Mouse (Mus musculus): ENCODE measurements around the gene Uts2. TPM values are rescaled to one million over a fixed set of nuclear protein-coding genes. Genes with fewer than 3 reads are reported as not detected.
A peak's percentile ranks its signal among the peaks of the same experiment; 100 is the strongest.
"Not testable (repeated sequence)": the region's sequence is repeated elsewhere in the genome, so short reads cannot be mapped to it uniquely, and the experiment has no call there.

Uts2 gene
- total RNA-seq, 2 experiments from 2014 or later, result not detected

DNA sequence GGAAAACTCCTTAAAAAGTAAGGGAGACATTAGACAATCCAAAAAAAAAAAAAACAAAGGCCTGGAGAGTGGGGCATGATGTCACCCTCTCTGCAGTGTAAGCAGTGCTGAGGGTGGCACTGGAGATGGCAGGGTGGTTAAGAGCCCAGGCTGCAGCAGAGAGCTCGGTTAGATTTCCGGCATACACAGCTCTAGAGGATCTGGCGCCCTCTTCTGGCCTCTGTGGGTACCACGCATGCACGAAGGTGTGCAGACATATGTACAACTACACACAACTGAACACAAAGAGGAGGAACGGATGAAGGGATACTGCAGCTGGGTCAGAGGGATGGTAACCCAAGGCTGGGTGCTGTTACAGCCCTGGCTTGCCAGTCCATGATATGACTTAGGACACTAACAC lies 10.0 kb downstream of the Uts2 start:
- ATAC-seq (replicated peaks; ENCODE audit: low FRiP score, low TSS enrichment, poor library complexity, severe bottlenecking), result peak; percentile 87

DNA sequence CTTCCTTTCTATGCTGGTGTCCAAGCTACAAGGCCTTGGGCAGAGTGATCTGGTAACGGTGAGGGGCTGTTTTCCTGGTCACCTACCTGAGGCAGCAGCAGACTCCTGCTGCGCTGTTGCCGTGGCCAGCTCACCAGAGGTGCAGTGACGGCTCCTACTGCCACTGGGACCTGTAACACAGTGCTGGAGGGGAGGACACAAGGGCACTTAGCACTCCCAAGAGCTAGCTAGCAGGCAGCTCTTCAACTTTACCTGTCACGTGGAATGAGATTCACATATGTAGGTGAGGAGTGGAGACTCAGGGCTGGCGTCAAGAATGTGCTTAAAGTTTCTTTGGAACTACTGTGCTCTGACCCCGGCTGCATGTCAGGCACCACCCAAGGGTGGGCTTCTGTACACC lies 13.4 kb downstream of the Uts2 start:
- ATAC-seq (replicated peaks; ENCODE audit: low FRiP score, low TSS enrichment, poor library complexity, severe bottlenecking), result no peak

DNA sequence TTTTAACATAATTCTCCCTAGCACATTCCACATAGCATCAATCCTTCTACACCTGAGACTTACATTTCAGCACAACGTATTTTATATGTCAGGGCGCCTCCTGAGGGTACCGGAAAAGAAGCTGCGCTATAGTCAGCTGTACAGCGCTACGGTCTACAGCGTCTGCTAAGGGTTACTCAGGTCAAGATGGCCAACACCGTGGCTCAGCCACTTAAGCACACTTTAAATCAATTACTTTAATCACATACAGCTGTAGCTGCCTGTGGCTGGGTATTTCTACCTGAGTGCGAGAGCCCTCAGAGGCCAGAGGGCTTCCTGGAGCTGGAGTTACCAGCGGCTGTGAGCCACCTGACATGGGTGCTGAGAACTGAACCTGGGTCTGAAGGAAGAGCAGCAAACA lies 19.0 kb downstream of the Uts2 start:
- no peak for ATAC-seq (replicated peaks; ENCODE audit: low FRiP score, low TSS enrichment, poor library complexity, severe bottlenecking)

DNA sequence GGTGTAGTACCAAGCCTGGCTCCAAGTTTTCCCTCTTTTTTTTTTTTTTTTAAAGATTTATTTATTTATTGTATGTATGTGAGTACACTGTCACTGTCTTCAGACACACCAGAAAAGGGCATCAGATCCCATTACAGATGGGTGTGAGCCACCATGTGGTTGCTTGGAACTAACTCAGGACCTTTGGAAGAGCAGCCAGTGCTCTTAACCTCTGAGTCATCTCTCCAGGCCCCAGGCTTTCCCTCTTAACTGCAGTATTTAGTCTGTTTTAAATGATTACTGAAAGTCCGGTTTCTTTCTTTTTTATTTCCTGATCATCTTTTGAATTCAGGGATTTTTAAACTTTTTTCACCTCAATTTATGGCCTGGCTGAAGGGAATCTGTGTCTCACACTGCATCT lies 20.5 kb downstream of the Uts2 start:
- ATAC-seq (replicated peaks; ENCODE audit: low FRiP score, low TSS enrichment, poor library complexity, severe bottlenecking), result not testable (repeated sequence)

DNA sequence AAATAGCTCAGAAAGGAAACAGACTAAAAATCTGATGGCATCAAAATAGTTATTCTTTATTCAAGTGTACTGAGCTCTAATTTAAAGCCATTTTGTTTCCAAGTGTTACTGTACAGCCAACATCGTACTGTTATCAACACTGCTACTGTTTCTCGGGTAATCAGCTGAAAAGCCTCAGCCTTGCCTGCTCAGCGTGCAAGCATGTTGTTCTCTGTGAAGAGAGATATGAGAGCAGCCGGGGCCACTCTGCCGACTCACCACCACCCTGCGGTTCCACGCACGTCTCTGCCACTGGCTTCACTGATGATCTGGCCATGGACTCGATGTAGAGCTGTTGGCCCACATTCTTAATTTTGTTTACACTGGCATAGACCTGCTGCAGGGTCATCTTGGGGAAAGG lies 27.3 kb downstream of the Uts2 start:
- peak; percentile 93 for ATAC-seq (replicated peaks; ENCODE audit: low FRiP score, low TSS enrichment, poor library complexity, severe bottlenecking)

DNA sequence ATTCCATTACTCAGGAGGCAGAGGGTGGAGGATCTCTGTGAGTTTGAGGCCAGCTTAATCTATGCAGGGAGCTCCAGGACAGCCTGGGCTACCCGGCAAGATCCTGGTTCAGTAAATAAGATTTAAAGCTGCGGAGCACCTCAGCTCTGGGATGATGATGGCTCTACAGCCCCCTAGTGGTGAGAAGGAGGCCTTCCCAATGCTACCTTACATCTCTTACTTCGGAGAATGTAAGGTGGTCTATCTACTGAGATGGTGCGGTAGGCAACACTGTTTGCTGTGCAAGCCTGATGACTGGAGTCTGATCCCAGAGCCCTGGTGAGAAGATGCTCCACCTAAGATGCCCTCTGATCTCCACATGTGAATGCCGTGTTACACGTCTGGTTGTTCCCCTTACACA lies 30.1 kb downstream of the Uts2 start:
- ATAC-seq (replicated peaks; ENCODE audit: low FRiP score, low TSS enrichment, poor library complexity, severe bottlenecking), result peak; percentile 82

DNA sequence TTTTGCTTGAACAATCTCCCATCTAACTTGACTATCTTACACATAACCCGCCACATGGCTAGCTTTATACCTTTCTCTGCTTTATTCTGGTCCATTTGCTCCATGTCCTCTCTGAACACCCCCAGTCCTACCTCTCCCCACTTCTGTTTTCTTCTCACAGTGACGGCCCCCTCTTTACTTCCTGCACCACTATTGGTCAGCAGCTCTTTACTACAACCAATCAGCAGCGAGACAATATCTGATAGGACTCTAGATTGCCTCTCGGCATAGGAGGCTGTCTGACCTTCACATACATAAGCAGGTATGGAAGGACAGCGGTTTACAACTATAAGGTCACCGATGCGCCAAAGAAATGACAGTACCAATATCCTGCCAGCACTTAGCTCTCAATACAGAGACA lies 39.6 kb downstream of the Uts2 start:
- ATAC-seq (replicated peaks; ENCODE audit: low FRiP score, low TSS enrichment, poor library complexity, severe bottlenecking), result no peak

DNA sequence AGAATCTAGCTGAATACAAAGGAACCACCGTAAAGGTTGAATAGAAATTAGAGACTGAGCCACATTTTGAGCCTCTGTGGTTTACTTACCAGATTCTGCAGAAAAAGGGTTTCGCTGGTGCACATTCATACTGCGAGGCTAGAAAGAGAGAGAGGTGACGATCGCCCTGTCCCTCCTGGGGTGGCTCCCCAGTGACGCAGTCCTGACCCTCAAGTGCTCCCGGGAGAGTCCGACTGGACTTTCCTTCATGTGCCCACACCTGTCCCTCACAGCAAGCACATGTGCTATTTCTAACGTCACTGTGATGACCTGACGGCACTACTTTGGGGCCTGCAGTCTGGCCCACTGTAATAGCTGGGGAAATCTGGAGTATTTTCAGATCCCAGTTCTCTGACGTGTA lies 40.9 kb downstream of the Uts2 start:
- ATAC-seq (replicated peaks; ENCODE audit: low FRiP score, low TSS enrichment, poor library complexity, severe bottlenecking), result no peak

DNA sequence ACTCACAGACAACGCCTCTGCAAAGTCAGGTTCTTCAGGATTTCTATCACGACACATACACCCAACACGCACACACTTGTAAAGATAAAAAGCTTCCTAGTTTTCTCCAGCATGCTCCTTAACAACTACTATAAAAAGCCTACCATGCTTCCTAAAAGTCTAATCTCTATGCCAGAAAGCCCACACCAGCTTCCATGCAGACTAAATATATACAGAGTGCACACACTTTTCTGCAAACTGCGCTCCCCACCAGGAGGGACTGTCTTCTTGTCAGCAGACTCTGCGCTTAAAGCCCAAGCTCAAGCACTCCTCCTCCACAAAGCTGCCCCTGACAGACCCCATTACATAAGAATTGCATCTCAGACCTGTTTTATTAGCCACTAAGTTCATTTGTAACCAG lies 44.6 kb downstream of the Uts2 start:
- ATAC-seq (replicated peaks; ENCODE audit: low FRiP score, low TSS enrichment, poor library complexity, severe bottlenecking), result no peak

DNA sequence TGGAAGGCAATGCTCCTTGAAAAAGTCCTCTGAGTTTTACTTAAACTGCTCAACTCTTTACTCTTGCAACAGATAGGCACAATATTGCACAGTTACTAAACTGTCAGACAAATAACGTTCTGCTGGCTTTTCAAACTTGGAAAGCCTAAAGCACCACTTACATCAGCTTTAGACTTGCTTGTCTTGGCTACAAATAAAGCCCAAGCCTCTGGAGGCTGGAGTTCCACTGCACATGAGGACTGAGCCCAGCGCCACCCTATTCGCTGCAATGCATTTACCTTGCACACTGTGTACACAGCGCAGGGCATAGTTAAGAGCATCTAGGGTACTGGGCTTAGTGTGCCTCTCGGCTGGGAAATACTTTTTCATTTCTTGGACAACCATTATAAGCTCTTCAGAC lies 46.4 kb downstream of the Uts2 start:
- ATAC-seq (replicated peaks; ENCODE audit: low FRiP score, low TSS enrichment, poor library complexity, severe bottlenecking), result no peak

DNA sequence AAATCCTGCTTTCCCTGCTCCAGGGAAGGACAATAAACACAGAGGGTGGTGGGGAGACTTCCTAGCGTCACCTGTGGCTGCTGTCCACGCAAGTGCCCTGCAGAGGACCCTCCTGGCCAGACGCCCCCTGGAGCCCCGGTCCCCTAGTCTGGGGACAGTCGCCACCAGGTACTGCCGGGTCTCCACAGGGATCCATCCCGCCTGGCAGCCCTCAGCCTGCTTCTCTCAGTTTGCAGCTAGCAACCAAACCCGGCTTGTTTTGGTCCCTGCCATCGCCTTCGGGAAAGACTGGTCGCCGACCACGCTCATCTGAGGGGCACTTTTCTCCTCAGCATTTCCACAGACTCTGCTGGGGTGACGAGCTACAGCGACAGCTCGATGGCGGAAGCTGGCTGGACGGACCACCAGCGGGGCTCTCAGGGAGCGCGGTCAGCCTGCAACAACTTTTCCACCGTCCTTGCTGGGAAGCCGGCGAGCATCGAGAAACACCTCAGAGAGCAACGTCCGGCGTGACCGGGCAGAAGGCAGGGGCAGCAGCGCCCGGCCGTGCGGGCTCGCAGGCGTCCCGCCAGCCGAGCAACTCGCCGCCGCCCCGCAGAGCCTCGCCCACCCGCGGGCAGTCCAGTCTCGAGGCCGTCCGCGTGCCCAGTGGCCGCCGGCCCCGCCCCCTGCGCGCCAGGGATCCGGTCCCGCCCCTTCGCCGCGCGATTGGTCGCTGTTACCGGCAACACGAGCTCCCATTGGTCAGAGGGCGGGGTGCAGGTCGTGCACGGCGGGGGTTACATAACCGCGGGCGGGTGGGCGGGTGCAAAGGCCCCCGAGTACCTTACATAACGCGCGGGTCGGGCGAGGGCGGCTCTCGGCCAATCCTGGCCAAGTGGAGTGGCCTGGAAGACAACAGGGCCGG lies 47.4 kb downstream of the Uts2 start, which contains the start of gene Per3:
Per3 (minus strand) TSS at position 629 of the 907 bp plus-strand sequence.
- ATAC-seq (replicated peaks; ENCODE audit: low FRiP score, low TSS enrichment, poor library complexity, severe bottlenecking), result peak; percentile 94

DNA sequence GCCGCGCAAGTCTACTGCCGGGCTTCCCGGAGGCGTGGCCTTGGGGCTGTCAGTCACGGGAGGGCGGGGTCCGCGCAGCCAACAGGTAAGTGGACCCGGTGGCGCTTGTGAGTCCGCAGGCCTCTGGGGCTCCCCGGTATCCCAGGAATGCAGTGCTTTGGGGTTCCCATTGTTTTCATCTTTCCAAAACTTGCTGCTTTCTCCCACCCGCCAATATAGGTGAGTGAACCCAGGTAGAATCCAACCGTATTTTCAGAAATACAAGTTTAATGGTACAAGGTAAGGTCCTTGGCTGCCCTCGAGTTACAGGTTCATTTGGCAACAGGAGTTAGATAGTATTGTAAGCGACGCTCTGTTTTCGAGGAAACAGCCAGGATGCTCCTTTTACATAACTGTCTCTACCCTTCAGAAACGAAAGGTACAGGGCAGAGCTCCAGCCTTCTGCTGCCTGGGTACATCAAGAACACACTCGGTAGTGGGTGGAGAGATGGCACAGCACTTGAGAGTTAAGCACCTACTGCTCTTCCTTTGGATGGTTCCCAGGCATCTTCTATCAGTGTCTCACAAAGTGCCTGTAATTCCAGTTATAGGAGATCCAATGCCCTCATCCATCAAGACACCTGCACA lies 48.2 kb downstream of the Uts2 start:
- no peak for ATAC-seq (replicated peaks; ENCODE audit: low FRiP score, low TSS enrichment, poor library complexity, severe bottlenecking)

DNA sequence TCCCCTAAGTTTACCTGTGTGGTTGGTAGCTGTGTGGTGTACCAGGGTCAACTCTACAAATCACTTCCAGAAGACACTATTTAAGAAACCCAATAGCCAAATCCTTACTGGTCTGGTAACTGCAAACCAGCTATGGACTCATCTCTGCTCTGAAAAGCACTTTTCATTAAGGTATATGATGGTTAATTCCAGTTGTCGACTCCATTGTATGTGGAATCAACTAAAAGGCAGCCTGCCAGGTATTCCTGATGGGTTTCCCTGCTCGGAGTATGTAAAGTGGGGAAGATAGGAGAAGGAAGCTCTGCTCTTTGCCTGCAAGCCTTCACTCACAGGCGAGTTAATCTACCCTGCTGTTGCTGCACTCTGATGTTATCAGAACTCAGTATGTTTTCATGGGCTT lies 49.6 kb downstream of the Uts2 start:
- ATAC-seq (replicated peaks; ENCODE audit: low FRiP score, low TSS enrichment, poor library complexity, severe bottlenecking), result no peak

DNA sequence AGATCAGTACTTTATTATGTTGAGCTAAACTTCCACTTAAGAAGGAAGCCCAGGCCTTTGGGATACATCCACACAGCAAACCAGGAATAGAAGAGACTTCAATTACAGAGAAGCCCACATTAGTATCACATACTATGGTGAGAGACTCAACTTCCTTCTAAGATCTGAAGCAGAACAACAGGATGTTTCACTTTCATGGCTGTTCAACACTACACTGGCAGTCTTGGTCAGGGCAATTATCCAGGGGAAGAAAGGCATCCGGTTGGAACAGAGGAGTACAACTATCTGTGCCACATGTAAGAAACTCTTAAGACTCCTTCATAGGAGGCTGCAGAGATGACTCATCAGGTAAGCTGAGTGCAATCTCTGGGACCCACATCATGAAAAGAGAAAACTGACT lies 54.3 kb downstream of the Uts2 start:
- no peak for ATAC-seq (replicated peaks; ENCODE audit: low FRiP score, low TSS enrichment, poor library complexity, severe bottlenecking)

Other genes with a start within 250 kb of the Uts2 start
- gene Errfi1, start 143.2 kb upstream of the Uts2 start, total RNA-seq (2014; fragmentation: Nextera tagmentation), result 0.42 TPM in 1 of 2 replicates, not detected in the other
- 0.27 and 1.2 TPM in 2 replicates for gene Errfi1, start 143.2 kb upstream of the Uts2 start, total RNA-seq (2017)
- gene Park7, start 82.7 kb upstream of the Uts2 start, total RNA-seq (2014; fragmentation: Nextera tagmentation), result 339 and 364 TPM in 2 replicates
- 415 and 488 TPM in 2 replicates for gene Park7, start 82.7 kb upstream of the Uts2 start, total RNA-seq (2017)
- 2.6 TPM in 1 of 2 replicates, not detected in the other for gene Tnfrsf9, start 82.5 kb upstream of the Uts2 start, total RNA-seq (2014; fragmentation: Nextera tagmentation)
- gene Tnfrsf9, start 82.5 kb upstream of the Uts2 start, total RNA-seq (2017), result 7.2 TPM in 1 of 2 replicates, not detected in the other
- 8.4 and 8.9 TPM in 2 replicates for gene Per3, start 47.6 kb downstream of the Uts2 start, total RNA-seq (2014; fragmentation: Nextera tagmentation)
- 4.4 and 6.1 TPM in 2 replicates for gene Per3, start 47.6 kb downstream of the Uts2 start, total RNA-seq (2017)
- 39.5 and 57.8 TPM in 2 replicates for gene Vamp3, start 60.9 kb downstream of the Uts2 start, total RNA-seq (2014; fragmentation: Nextera tagmentation)
- 46.4 and 55.0 TPM in 2 replicates for gene Vamp3, start 60.9 kb downstream of the Uts2 start, total RNA-seq (2017)
- gene Gm13090, start 92.5 kb downstream of the Uts2 start, total RNA-seq (2014; fragmentation: Nextera tagmentation), result not detected in 2 replicates
- gene Gm13090, start 92.5 kb downstream of the Uts2 start, total RNA-seq (2017), result not detected in 2 replicates